Comparison of ENCODE assay signal across 14 mouse cellular contexts in genomic region chr14:73013723-73014544, GRCm38 (mm10). TPM values are rescaled to one million over a fixed set of nuclear protein-coding genes. Genes with fewer than 3 reads are reported as not detected.
DNase-seq lines count a peak whose midpoint lies in the region; ATAC-seq and TF ChIP-seq lines count a peak whose summit lies in the region.
"Had no signal": no experiment of that assay in that cellular context is flagged by ENCODE, and none has a peak within 500 bp of the region (broad histone marks: within the 10 kb centered on the region; RNA-seq: fewer than 3 reads in every experiment).

No protein-coding gene starts in this region.

- peak; percentile 95 for TF ChIP-seq EP300 in CH12.LX (IDR thresholded peaks at IDR 0.05; ENCODE audit: low read length)

- no peak for DNase-seq in limb, embryonic 10.5 days (ENCODE audit: low spot score)
- DNase-seq in CH12.LX (ENCODE audit: extremely low read depth): peak; percentile 66
- peak; percentile 22 for DNase-seq in lung, postnatal 36 days
- DNase-seq in cerebellum, adult 2 months: no peak
- no peak for DNase-seq in left cerebral cortex, adult 18-20 months (ENCODE audit: low spot score in 2 of 2)
- DNase-seq: cerebellum, adult 11 months; kidney, adult 2 months had no signal

- 40% methylated on average over 9 of the region's 9 CpGs for WGBS in limb, embryonic 12.5 days
- 76% methylated on average over 9 of the region's 9 CpGs for WGBS in limb, embryonic 10.5 days
- WGBS in embryonic facial prominence, embryonic 13.5 days: 38% methylated on average over 9 of the region's 9 CpGs
- 69% methylated on average over 9 of the region's 9 CpGs for WGBS in cerebellum, adult 2 months

- dilution Hi-C loops in CH12.LX (cut with MboI; ENCODE audit: extremely low pct_ligation_motif_present, extremely low pct_unique_long_range_greater_than_20kb, low sequenced_read_pairs): no loop called here

- H3K4me1 ChIP-seq in limb, embryonic 12.5 days (replicated peaks): peaks cover 10% of the 10 kb centered on the region; the same call in 1 of the 2 replicates
- no peaks in the 10 kb centered on the region for H3K4me1 ChIP-seq in limb, embryonic 10.5 days
- H3K4me1 ChIP-seq in CH12.LX (ENCODE audit: control insufficient read depth in 1 of 2, insufficient read depth in 2 of 2): peaks cover 15 to 30% of the 10 kb centered on the region in 2 experiments; a peak in 3 of 4 replicates
- peaks cover 10% of the 10 kb centered on the region for H3K4me1 ChIP-seq in embryonic facial prominence, embryonic 13.5 days
- H3K4me1 ChIP-seq in cerebellum, adult 2 months (ENCODE audit: control insufficient read depth, insufficient read depth, low read length): no peaks in the 10 kb centered on the region
- H3K4me1 ChIP-seq: liver, embryonic 15.5 days had no signal

- in situ Hi-C loops in CH12.LX (cut with MboI; ENCODE audit: low pct_ligation_motif_present, low pct_unique_long_range_greater_than_20kb, low sequenced_read_pairs): no loop called here

- no peak for TF ChIP-seq RAD21 in CH12.LX (IDR thresholded peaks at IDR 0.05; ENCODE audit: low read depth, low read length)

- peak overlapping the region; percentile 80 for H3K27ac ChIP-seq in limb, embryonic 12.5 days
- H3K27ac ChIP-seq in limb, embryonic 10.5 days: no peak overlapping the region
- peak overlapping the region; percentile 6; the same call in 1 of the 2 replicates for H3K27ac ChIP-seq in CH12.LX (ENCODE audit: insufficient read depth, low read depth)
- peak overlapping the region; percentile 71; the same call in 1 of the 2 replicates for H3K27ac ChIP-seq in embryonic facial prominence, embryonic 13.5 days
- H3K27ac ChIP-seq in cerebellum, adult 2 months (ENCODE audit: insufficient read depth, low read length): no peak overlapping the region
- H3K27ac ChIP-seq: liver, embryonic 15.5 days had no signal

- TF ChIP-seq CTCF in CH12.LX (conservative IDR thresholded peaks at IDR 0.05 in 1 of 2, IDR thresholded peaks at IDR 0.05 in 1 of 2; ENCODE audit: low read depth in 2 of 2, low read length in 2 of 2): no peak
- TF ChIP-seq CTCF in cerebellum, adult 2 months (IDR thresholded peaks at IDR 0.05; ENCODE audit: borderline replicate concordance, insufficient read depth, low read depth, low read length): no peak

- H3K4me3 ChIP-seq in limb, embryonic 12.5 days (replicated peaks): no peak overlapping the region
- H3K4me3 ChIP-seq in limb, embryonic 10.5 days: no peak overlapping the region
- H3K4me3 ChIP-seq in CH12.LX (replicated peaks in 1 of 3; ENCODE audit: low read depth in 2 of 3, low read length in 2 of 3, poor library complexity in 1 of 3): no peak overlapping the region
- no peak overlapping the region for H3K4me3 ChIP-seq in embryonic facial prominence, embryonic 13.5 days
- H3K4me3 ChIP-seq in cerebellum, adult 2 months (replicated peaks; ENCODE audit: insufficient read depth, low read depth, low read length): no peak overlapping the region
- H3K4me3 ChIP-seq: liver, embryonic 15.5 days had no signal

- H3K27me3 ChIP-seq in limb, embryonic 12.5 days: no peaks in the 10 kb centered on the region
- H3K27me3 ChIP-seq in limb, embryonic 10.5 days (ENCODE audit: low read depth, poor library complexity, severe bottlenecking): no peaks in the 10 kb centered on the region
- no peaks in the 10 kb centered on the region for H3K27me3 ChIP-seq in CH12.LX (replicated peaks)
- H3K27me3 ChIP-seq in embryonic facial prominence, embryonic 13.5 days: no peaks in the 10 kb centered on the region
- H3K27me3 ChIP-seq in cerebellum, adult 2 months (ENCODE audit: control insufficient read depth, insufficient read depth, low read length): no peaks in the 10 kb centered on the region
- H3K27me3 ChIP-seq: liver, embryonic 15.5 days had no signal

- ATAC-seq in limb, embryonic 12.5 days (ENCODE audit: insufficient number of reproducible peaks, insufficient read depth, low FRiP score, low TSS enrichment, low read depth): peak; percentile 56; the same call in 1 of the 2 replicates
- ATAC-seq in embryonic facial prominence, embryonic 13.5 days (ENCODE audit: insufficient number of reproducible peaks, insufficient read depth, low FRiP score, low TSS enrichment, low read depth): peak; percentile 32; the same call in 1 of the 2 replicates

- no peaks in the 10 kb centered on the region for H3K36me3 ChIP-seq in limb, embryonic 12.5 days
- H3K36me3 ChIP-seq in limb, embryonic 10.5 days: no peaks in the 10 kb centered on the region
- no peaks in the 10 kb centered on the region for H3K36me3 ChIP-seq in CH12.LX (replicated peaks in 1 of 2; ENCODE audit: control insufficient read depth in 1 of 2, insufficient read depth in 1 of 2, low read length in 1 of 2)
- no peaks in the 10 kb centered on the region for H3K36me3 ChIP-seq in embryonic facial prominence, embryonic 13.5 days
- H3K36me3 ChIP-seq: liver, embryonic 15.5 days had no signal

- H3K9ac ChIP-seq in limb, embryonic 12.5 days (replicated peaks): no peak overlapping the region
- no peak overlapping the region for H3K9ac ChIP-seq in CH12.LX (ENCODE audit: insufficient read depth, low read depth)
- no peak overlapping the region for H3K9ac ChIP-seq in embryonic facial prominence, embryonic 13.5 days
- H3K9ac ChIP-seq: liver, embryonic 15.5 days had no signal

- no peaks in the 10 kb centered on the region for H3K79me2 ChIP-seq in CH12.LX (replicated peaks; ENCODE audit: control insufficient read depth, extremely low read depth, insufficient read depth, poor library complexity, severe bottlenecking)

- no peak for TF ChIP-seq POLR2A in CH12.LX (IDR thresholded peaks at IDR 0.05; ENCODE audit: low read depth, low read length)
- TF ChIP-seq POLR2A in cerebellum, adult 2 months (IDR thresholded peaks at IDR 0.05; ENCODE audit: borderline replicate concordance, insufficient read depth, low read length): no peak

- H3K4me2 ChIP-seq in limb, embryonic 12.5 days: no peak overlapping the region
- H3K4me2 ChIP-seq in CH12.LX (ENCODE audit: insufficient read depth, low read depth, poor library complexity, severe bottlenecking): peak overlapping the region; percentile 16
- no peak overlapping the region for H3K4me2 ChIP-seq in embryonic facial prominence, embryonic 13.5 days
- H3K4me2 ChIP-seq: liver, embryonic 15.5 days; midbrain, embryonic 11.5 days had no signal

- no peaks in the 10 kb centered on the region for H3K9me3 ChIP-seq in limb, embryonic 12.5 days
- H3K9me3 ChIP-seq in limb, embryonic 10.5 days (replicated peaks): no peaks in the 10 kb centered on the region
- peaks cover 4% of the 10 kb centered on the region for H3K9me3 ChIP-seq in CH12.LX (replicated peaks; ENCODE audit: low read length)
- no peaks in the 10 kb centered on the region for H3K9me3 ChIP-seq in embryonic facial prominence, embryonic 13.5 days
- H3K9me3 ChIP-seq: liver, embryonic 15.5 days had no signal

TF ChIP-seq in CH12.LX, 34 proteins besides CTCF, POLR2A, EP300 and RAD21 (continues in another document):
- TF ChIP-seq MAFK (IDR thresholded peaks at IDR 0.05; ENCODE audit: insufficient replicate concordance, low read length) (no peak), IRF4 (IDR thresholded peaks at IDR 0.05; ENCODE audit: low read depth, low read length) (peak; percentile 87), ZMIZ1 (IDR thresholded peaks at IDR 0.05; ENCODE audit: low read depth, low read length) (no peak), SIN3A (IDR thresholded peaks at IDR 0.05; ENCODE audit: low read length) (0 out of 2 replicates have a peak, but pooled peaks have one; percentile 68), UBTF (IDR thresholded peaks at IDR 0.05; ENCODE audit: low read depth, low read length) (no peak), SMC3 (IDR thresholded peaks at IDR 0.05; ENCODE audit: low read depth, low read length) (no peak), ZC3H11A (IDR thresholded peaks at IDR 0.05; ENCODE audit: low read depth, low read length) (no peak), ZKSCAN1 (IDR thresholded peaks at IDR 0.05; ENCODE audit: borderline replicate concordance, low read depth, low read length) (no peak), ELF1 (IDR thresholded peaks at IDR 0.05; ENCODE audit: low read depth, low read length) (peak; percentile 37; the same call in 1 of the 2 replicates), PAX5 (IDR thresholded peaks at IDR 0.05; ENCODE audit: low read length) (no peak), USF1 (IDR thresholded peaks at IDR 0.05; ENCODE audit: low read depth, low read length) (no peak), MYC (IDR thresholded peaks at IDR 0.05; ENCODE audit: low read depth, low read length) (peak; percentile 58; the same call in 1 of the 2 replicates), ETS1 (conservative IDR thresholded peaks at IDR 0.05; ENCODE audit: low read depth, low read length) (peak; percentile 99), RCOR1 (conservative IDR thresholded peaks at IDR 0.05; ENCODE audit: low read depth, low read length) (peak; percentile 75), POLR2AphosphoS2 (IDR thresholded peaks at IDR 0.05; ENCODE audit: low read depth, low read length) (no peak), BHLHE40 (IDR thresholded peaks at IDR 0.05; ENCODE audit: low read depth, low read length) (peak; percentile 87), JUN (IDR thresholded peaks at IDR 0.05; ENCODE audit: insufficient read depth, low read depth, low read length) (peak; percentile 99), CHD1 (IDR thresholded peaks at IDR 0.05; ENCODE audit: low read depth, low read length) (no peak), TBP (conservative IDR thresholded peaks at IDR 0.05; ENCODE audit: low read depth, low read length) (no peak), KAT2A (IDR thresholded peaks at IDR 0.05; ENCODE audit: insufficient replicate concordance, low read length) (no peak), CHD2 (IDR thresholded peaks at IDR 0.05; ENCODE audit: low read length) (peak; percentile 75; the same call in 1 of the 2 replicates), NELFE (IDR thresholded peaks at IDR 0.05; ENCODE audit: low read depth, low read length) (no peak), JUND (conservative IDR thresholded peaks at IDR 0.05; ENCODE audit: low read depth, low read length) (peak; percentile 99), USF2 (conservative IDR thresholded peaks at IDR 0.05; ENCODE audit: low read depth, low read length) (no peak), NRF1 (IDR thresholded peaks at IDR 0.05; ENCODE audit: low read depth, low read length) (no peak)

RNA-seq across cellular contexts. Expression of gene Cysltr2, which starts 35.0 kb away (rescaled TPM):
- not detected in 2 replicates for polyA plus RNA-seq in limb, embryonic 12.5 days (2016; fragmentation: Nextera tagmentation; extraction: Ambion mirVana)
- polyA plus RNA-seq in limb, embryonic 10.5 days (2016; fragmentation: Nextera tagmentation; extraction: Ambion mirVana): not detected in 2 replicates
- total RNA-seq in CH12.LX (2012; rRNA removed): 1.4 and 2.0 TPM in 2 replicates
- 0.47 TPM in 1 of 2 replicates, not detected in the other for total RNA-seq in CH12.LX (2014; rRNA removed)
- polyA plus RNA-seq in CH12.LX (2012; ENCODE audit: insufficient read length, low read depth): 0.61 and 0.89 TPM in 2 replicates
- 0.32 TPM in 1 of 2 replicates, not detected in the other for polyA plus RNA-seq in embryonic facial prominence, embryonic 13.5 days (2015; fragmentation: Nextera tagmentation; extraction: Ambion mirVana)
- polyA plus RNA-seq in cerebellum, adult 2 months (2012; rRNA removed): 0.60 and 1.4 TPM in 2 replicates
- 1 to 10 TPM; 1.6 to 1.9 TPM for total RNA-seq in left cerebral cortex, adult 18-20 months (2021)
- total RNA-seq: MEL had no signal
- polyA plus RNA-seq: forebrain, embryonic 11.5 days; hindbrain, embryonic 11.5 days; midbrain, embryonic 11.5 days had no signal

Comparison
In these comparisons a context has a peak if more than half of its experiments do, and no peak if none do; other contexts are left out.
1. H3K27ac ChIP-seq: peak in limb, embryonic 12.5 days (single experiment), CH12.LX (single experiment) and embryonic facial prominence, embryonic 13.5 days (single experiment); none in limb, embryonic 10.5 days (single experiment) and cerebellum, adult 2 months (single experiment).
2. DNase-seq: peak in CH12.LX (single experiment) and lung, postnatal 36 days (single experiment); none in limb, embryonic 10.5 days (single experiment), cerebellum, adult 2 months (0 of 2) and left cerebral cortex, adult 18-20 months (0 of 2).